Mouse (Mus musculus) forebrain, embryonic 16.5 days (tissue): ENCODE data around the gene S100a3. TPM values are rescaled to one million over a fixed set of nuclear protein-coding genes. Genes with fewer than 3 reads are reported as not detected.

Experiments used
- ATAC-seq: fragments of 200-750 bp; cut with Nextera tagmentation; 2 replicates; pipeline ENCODE4 v1.8.0; 2017; ENCODE audit warnings: mild to moderate bottlenecking, moderate library complexity
- H3K27ac ChIP-seq: fragments of 300-500 bp; sonication (generic); 2 replicates; pipeline ENCODE4 v1.5.1; 2014; ENCODE audit warnings: low read length, control low read depth
- H3K27me3 ChIP-seq: fragments of 300-500 bp; sonication (generic); replicated peaks from 2 replicates; pipeline ENCODE4 v1.6.1; 2014; ENCODE audit warnings: low read length; ENCODE audit not compliant: control insufficient read depth, insufficient read depth
- H3K36me3 ChIP-seq: fragments of 300-500 bp; sonication (generic); 2 replicates; pipeline ENCODE4 v1.6.1; 2014; ENCODE audit not compliant: control insufficient read depth, insufficient read depth
- H3K4me1 ChIP-seq: fragments of 300-500 bp; sonication (generic); replicated peaks from 2 replicates; pipeline ENCODE4 v1.6.1; 2014; ENCODE audit warnings: low read length; ENCODE audit not compliant: control insufficient read depth, insufficient read depth
- H3K4me2 ChIP-seq: fragments of 300-500 bp; sonication (generic); 2 replicates; pipeline ENCODE4 v1.6.1; 2014; ENCODE audit warnings: mild to moderate bottlenecking, low read length, control low read depth
- H3K4me3 ChIP-seq: fragments of 300-500 bp; sonication (generic); replicated peaks from 2 replicates; pipeline ENCODE4 v1.5.1; 2014; ENCODE audit warnings: mild to moderate bottlenecking, low read length, control low read depth
- H3K9ac ChIP-seq: fragments of 300-500 bp; sonication (generic); replicated peaks from 2 replicates; pipeline ENCODE4 v1.6.1; 2014; ENCODE audit warnings: low read depth, low read length, control low read depth
- H3K9me3 ChIP-seq: fragments of 300-500 bp; sonication (generic); 2 replicates; pipeline ENCODE4 v1.6.1; 2016; ENCODE audit warnings: low read length; ENCODE audit not compliant: control insufficient read depth
- WGBS: fragments of 180-500 bp; shearing (Covaris S2); extraction: QIAGEN DNeasy Blood & Tissue Kit; methylation state at CpG from one replicate; pipeline ENCODE4 v1.1.7; 2014; 5-methylcytosine and 5-hydroxymethylcytosine counted together
- polyA plus RNA-seq: library from polyadenylated mRNA; unstranded; fragments of >200 nt; fragmentation: Nextera tagmentation; extraction: Ambion mirVana; gene quantifications from 2 replicates; pipeline ENCODE4 v1.2.1, GENCODE M21; 2015

The S100a3 gene
- polyA plus RNA-seq, 1 experiment from 2014 or later: not detected

DNA sequence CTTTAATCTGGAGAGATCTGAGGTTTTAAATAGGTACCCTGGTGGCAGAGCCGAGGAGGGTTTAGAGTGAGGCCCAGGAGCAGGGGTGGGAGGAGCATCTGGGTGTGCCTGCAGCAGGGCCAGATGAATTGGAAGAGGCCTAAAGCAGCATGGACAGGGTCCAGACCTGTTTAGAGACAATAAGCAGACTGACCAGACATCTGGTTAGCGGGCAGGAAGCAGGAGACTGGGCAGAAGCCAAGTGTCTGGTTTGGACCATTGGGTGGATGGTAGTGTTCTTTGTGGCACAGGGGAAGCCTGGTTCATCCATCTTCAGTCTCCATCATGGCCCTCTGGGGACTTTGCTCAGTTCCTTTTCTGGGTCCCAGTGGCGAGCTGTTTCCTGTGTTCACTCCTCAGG, 23.5 kb downstream of the S100a3 start:
- Histone ChIP-seq H3K4me1 (no peaks in the 10 kb centered on the region), H3K36me3 (no peaks in the 10 kb centered on the region), H3K4me3 (no peak overlapping the region), H3K27ac (no peak overlapping the region), H3K9ac (no peak overlapping the region), H3K27me3 (no peaks in the 10 kb centered on the region), H3K4me2 (no peak overlapping the region), H3K9me3 (no peaks in the 10 kb centered on the region)
- ATAC-seq: no peak
- WGBS: 51% methylated on average over 3 of the region's 3 CpGs

DNA sequence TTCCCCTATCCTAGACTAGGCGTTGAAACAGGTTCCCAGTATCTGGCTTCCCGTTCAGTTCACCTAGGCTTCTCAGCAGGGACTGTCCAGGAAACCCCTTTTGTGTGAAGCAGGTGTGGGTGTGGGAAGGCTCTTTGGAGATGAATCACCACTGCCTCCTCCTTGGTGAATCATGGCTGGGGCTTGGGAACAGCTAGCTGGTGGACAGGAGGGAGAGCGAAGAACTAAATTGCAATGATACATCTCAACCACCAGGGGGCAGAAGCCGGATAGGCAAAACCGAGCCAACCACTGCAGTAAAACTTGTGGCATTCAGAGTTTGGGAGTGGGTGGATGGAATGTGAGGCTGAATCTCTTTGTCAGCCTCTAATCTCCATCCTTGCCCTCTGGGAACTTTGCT, 25.2 kb downstream of the S100a3 start:
- no peaks in the 10 kb centered on the region for H3K27me3 ChIP-seq
- no peaks in the 10 kb centered on the region for H3K9me3 ChIP-seq
- ATAC-seq: peak; percentile 59; the same call in 1 of the 2 replicates
- H3K36me3 ChIP-seq: no peaks in the 10 kb centered on the region
- H3K4me3 ChIP-seq: no peak overlapping the region
- no peak overlapping the region for H3K9ac ChIP-seq
- no peak overlapping the region for H3K27ac ChIP-seq
- no peak overlapping the region for H3K4me2 ChIP-seq
- no peaks in the 10 kb centered on the region for H3K4me1 ChIP-seq
- 35% methylated on average over 5 of the region's 5 CpGs for WGBS

DNA sequence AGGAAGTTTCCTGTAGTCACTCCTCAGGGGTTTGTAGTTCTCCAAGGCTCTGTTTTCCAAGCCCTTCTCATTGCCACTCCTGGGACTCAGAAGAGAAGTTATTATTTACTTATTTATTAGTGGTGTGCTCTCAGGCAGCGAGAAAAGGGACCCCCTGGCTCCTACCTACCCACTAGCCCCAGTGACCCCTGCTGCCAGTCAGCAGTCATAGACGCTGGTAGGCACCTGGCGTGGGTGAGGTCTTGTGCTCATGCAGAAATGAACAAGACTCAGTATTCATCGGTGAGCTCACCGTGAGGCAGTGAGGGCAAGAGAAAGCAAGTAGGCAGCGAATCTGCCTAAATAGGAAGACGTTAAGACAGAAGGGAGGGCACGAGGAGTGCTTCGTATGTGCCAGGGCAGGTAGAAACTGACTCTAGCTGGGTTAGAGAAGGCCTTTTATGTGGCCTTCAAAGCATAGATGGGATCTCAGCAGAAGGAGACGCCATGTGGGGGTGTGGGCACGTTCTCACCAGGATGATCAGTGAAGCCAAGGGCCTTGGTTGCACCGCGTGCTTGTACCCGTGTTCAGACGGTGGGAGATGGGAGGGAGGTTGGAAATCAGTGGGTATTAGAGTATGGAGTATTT, 25.8 kb downstream of the S100a3 start:
- no peak for ATAC-seq
- H3K9me3 ChIP-seq: no peaks in the 10 kb centered on the region
- H3K27ac ChIP-seq: no peak overlapping the region
- H3K4me3 ChIP-seq: no peak overlapping the region
- no peak overlapping the region for H3K9ac ChIP-seq
- WGBS: 84% methylated on average over 15 of the region's 15 CpGs
- H3K27me3 ChIP-seq: no peaks in the 10 kb centered on the region
- no peaks in the 10 kb centered on the region for H3K36me3 ChIP-seq
- no peak overlapping the region for H3K4me2 ChIP-seq
- H3K4me1 ChIP-seq: no peaks in the 10 kb centered on the region

DNA sequence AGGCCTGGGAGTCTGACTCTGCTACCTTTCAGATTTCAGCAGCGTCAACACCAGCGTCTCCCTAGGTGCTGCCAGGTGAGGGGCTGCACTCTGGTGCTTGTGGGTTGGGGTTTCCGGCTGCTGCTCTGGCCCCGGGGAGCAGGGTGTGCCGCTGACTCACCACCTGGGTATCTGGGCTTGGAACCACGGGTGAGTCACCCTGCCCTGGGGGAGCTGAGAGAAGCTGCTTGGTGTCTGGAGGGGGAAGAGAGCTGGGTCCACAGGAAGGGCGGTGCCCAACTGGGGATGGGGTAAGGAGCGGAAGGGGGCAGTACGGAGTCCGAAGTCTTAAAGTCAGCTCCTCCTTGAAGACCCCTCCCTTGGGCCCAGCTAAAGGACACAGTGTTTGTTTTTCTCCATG, 26.5 kb downstream of the S100a3 start:
- ATAC-seq: no peak
- WGBS: 75% methylated on average over 10 of the region's 10 CpGs
- H3K36me3 ChIP-seq: no peaks in the 10 kb centered on the region

DNA sequence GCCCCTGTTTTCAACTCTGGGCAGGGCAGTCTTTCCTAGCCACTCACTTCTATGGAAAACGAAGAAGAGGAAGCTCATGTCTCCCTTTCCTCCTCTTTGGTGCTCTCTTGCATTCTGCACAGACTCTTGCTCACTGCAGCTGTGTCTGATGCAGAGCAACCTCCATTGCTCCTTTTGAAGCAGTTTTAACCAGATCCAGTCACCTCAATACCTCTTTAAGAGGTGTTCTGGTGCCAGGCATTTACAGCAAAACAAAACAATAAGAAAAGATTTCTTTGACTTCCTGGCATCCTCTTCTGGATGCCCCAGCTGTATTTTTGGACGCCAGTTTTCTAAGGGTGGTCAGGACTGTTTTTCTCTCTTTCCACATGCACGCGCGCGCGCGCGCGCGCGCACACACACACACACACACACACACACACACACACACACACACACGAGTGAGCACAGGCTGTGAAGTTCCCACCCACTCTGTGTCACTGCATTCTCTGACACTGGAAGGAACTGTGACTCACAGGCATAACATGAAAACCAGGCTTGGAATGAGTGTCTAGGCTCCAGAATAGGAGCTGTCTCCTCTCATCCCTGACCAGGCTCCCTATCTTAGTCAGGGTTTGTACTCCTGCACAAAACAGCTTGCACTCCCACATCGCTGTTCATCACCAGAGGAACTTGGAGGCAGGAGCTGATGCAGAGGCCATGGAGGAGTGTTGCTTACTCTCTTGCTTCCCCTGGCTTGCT, 27.2 kb downstream of the S100a3 start:
- Histone ChIP-seq H3K4me1 (no peaks in the 10 kb centered on the region), H3K27ac (no peak overlapping the region), H3K4me3 (no peak overlapping the region), H3K36me3 (no peaks in the 10 kb centered on the region), H3K27me3 (no peaks in the 10 kb centered on the region), H3K4me2 (no peak overlapping the region), H3K9ac (no peak overlapping the region), H3K9me3 (no peaks in the 10 kb centered on the region)
- ATAC-seq: no peak
- 85% methylated on average over 13 of the region's 14 CpGs for WGBS

More for the DNA sequence above, 26.5 kb downstream of the S100a3 start:
- no peak overlapping the region for H3K4me2 ChIP-seq
- H3K4me1 ChIP-seq: no peaks in the 10 kb centered on the region
- H3K27ac ChIP-seq: no peak overlapping the region
- H3K9me3 ChIP-seq: no peaks in the 10 kb centered on the region
- no peak overlapping the region for H3K4me3 ChIP-seq
- no peaks in the 10 kb centered on the region for H3K27me3 ChIP-seq
- no peak overlapping the region for H3K9ac ChIP-seq

DNA sequence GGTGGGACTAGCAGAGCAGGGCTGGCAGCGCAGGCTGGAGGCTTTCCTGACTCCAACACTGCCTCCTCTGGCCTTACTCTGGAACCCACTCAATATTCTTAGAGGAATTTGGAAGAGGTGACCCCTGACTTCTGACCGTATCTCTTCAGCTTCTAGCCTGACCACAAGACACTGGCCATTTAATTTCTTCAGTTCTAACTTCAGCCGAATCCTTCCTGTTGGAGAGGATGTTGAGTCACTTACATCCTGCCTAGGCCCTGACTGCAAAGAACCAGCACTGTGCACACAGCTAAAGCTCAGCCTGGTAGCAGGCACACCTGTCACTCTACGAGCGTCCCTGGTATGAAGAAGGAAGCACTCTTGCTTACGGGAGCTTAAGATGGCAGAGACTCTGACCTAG, 29.0 kb downstream of the S100a3 start:
- Histone ChIP-seq H3K9ac (no peak overlapping the region), H3K9me3 (no peaks in the 10 kb centered on the region), H3K4me2 (no peak overlapping the region), H3K27ac (no peak overlapping the region), H3K4me3 (no peak overlapping the region), H3K27me3 (no peaks in the 10 kb centered on the region), H3K36me3 (no peaks in the 10 kb centered on the region), H3K4me1 (no peaks in the 10 kb centered on the region)
- no peak for ATAC-seq
- 90% methylated on average over 6 of the region's 6 CpGs for WGBS

DNA sequence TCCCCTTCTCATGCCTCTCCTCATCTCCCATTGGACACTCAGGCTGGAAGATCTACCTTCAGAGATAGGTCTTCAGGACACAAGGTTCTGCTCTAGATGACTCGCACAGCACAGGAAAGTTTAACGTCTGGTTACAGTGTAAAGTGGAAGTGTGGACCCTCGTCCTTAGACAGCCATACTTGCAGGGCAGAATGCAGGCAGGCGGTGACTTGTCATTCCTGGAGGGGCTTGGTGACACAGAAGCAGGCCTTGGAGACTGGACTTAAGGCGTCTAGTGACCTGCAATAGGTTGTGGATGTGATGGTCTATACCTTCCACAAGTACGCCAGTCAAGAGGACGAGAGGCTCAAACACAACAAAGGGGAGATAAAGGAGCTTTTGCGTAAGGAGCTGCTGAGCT, 29.6 kb downstream of the S100a3 start, which contains the start of gene S100a2:
TSS of gene S100a2 (plus strand) at position 301 of the 400 bp plus-strand sequence.
- H3K27me3 ChIP-seq: no peaks in the 10 kb centered on the region
- H3K4me2 ChIP-seq: no peak within 1 kb of the TSS
- no peak within 1 kb of the TSS for H3K4me3 ChIP-seq
- no peaks in the 10 kb centered on the region for H3K9me3 ChIP-seq
- 77% methylated on average over 8 of the region's 8 CpGs for WGBS
- H3K27ac ChIP-seq: no peak within 1 kb of the TSS
- H3K9ac ChIP-seq: no peak within 1 kb of the TSS
- no peak for ATAC-seq
- H3K4me1 ChIP-seq: no peaks in the 10 kb centered on the region
- no peaks in the 10 kb centered on the region for H3K36me3 ChIP-seq

DNA sequence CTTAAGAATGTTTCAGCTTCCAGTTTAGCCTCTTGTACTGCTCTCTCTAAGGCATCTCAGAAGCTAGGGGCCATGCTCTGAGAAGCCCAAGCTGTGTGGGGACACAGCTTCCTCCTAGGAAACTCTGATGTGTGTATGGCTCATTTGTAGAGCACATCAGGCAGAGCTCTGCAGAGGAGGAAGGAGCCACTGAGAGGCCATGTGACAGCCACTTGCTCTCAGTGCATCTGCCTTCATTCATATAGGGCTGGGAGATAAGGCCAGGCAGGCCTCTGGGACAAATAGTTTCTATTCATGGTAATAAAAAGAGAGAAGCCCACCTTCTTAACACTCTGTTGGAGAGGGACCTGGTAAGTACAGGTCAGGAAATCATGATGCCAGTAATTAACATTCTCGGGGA, 34.1 kb downstream of the S100a3 start:
- 79% methylated on average over 1 of the region's 1 CpGs for WGBS
- Histone ChIP-seq H3K36me3 (no peaks in the 10 kb centered on the region), H3K4me2 (no peak overlapping the region), H3K9me3 (no peaks in the 10 kb centered on the region), H3K4me1 (no peaks in the 10 kb centered on the region), H3K9ac (no peak overlapping the region), H3K27ac (no peak overlapping the region), H3K4me3 (no peak overlapping the region), H3K27me3 (no peaks in the 10 kb centered on the region)
- no peak for ATAC-seq

DNA sequence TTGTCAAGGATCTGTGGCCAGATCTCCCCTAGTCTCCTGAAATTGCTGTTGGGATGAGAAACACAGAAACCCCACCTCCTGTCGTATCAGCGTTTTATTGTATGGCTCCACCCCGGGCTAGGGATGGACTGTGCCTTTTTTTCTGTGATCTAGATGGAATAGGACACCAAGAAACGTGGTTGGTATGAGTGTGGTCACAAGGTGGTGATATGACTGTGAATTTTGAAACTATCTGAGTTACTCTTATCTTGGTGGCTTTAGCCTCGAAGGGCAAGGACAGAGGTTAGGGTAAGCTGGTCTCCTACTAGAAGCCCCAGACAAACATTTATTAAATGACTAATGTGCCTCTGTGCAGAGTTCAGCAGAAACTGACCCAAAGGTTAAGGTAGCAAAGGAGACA, 35.2 kb downstream of the S100a3 start:
- Histone ChIP-seq H3K36me3 (no peaks in the 10 kb centered on the region), H3K4me1 (no peaks in the 10 kb centered on the region), H3K27ac (no peak overlapping the region), H3K4me2 (no peak overlapping the region), H3K4me3 (no peak overlapping the region), H3K9me3 (no peaks in the 10 kb centered on the region), H3K9ac (no peak overlapping the region), H3K27me3 (no peaks in the 10 kb centered on the region)
- WGBS: 82% methylated on average over 5 of the region's 5 CpGs
- no peak for ATAC-seq
